Mouse (Mus musculus): ENCODE data around the gene Calml4. TPM values are rescaled to one million over a fixed set of nuclear protein-coding genes. Genes with fewer than 3 reads are reported as not detected.

Gene Calml4
- polyA plus RNA-seq, 1 experiment from 2014 or later = 0.67 TPM

GRCm38 (mm10) chr9:62820829-62821228 is 37.1 kb upstream of the Calml4 start:
- Histone ChIP-seq H3K9me3 (no peaks in the 10 kb centered on the region), H3K27me3 (replicated peaks; ENCODE audit: low read depth, poor library complexity, severe bottlenecking) (no peaks in the 10 kb centered on the region), H3K4me1 (peaks cover 16% of the 10 kb centered on the region), H3K36me3 (replicated peaks) (no peaks in the 10 kb centered on the region), H3K4me3 (no peak overlapping the region), H3K27ac (replicated peaks) (no peak overlapping the region)
- 88% methylated on average over 6 of the region's 6 CpGs for WGBS
- no peak for DNase-seq (ENCODE audit: low spot score)

DNA sequence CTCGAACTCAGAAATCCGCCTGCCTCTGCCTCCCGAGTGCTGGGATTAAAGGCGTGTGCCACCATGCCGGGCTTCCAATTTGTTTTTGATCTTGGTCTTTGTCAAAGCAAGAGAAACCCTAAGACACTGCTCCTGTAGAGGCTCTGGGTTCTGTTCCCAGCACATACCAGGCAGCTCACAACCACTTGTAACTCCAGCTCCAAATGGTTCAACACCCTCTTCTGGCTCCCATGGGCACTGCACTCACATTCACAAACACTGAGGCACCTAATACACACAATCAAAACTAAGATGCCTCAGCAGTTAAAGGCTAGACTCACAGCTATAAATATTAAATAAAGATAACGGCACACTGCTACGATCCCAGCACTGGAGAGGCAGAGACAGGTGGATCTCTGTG is 36.1 kb upstream of the Calml4 start:
- Histone ChIP-seq H3K4me1 (peaks cover 22% of the 10 kb centered on the region), H3K4me3 (no peak overlapping the region), H3K36me3 (replicated peaks) (no peaks in the 10 kb centered on the region), H3K27ac (replicated peaks) (no peak overlapping the region), H3K27me3 (replicated peaks; ENCODE audit: low read depth, poor library complexity, severe bottlenecking) (no peaks in the 10 kb centered on the region), H3K9me3 (no peaks in the 10 kb centered on the region)
- WGBS = 94% methylated on average over 7 of the region's 7 CpGs
- no peak for DNase-seq (ENCODE audit: low spot score)

GRCm38 (mm10) chr9:62825791-62826393 is 32.0 kb upstream of the Calml4 start:
- peak overlapping the region; percentile 21 for H3K4me3 ChIP-seq
- H3K4me1 ChIP-seq = peaks cover 35% of the 10 kb centered on the region

DNA sequence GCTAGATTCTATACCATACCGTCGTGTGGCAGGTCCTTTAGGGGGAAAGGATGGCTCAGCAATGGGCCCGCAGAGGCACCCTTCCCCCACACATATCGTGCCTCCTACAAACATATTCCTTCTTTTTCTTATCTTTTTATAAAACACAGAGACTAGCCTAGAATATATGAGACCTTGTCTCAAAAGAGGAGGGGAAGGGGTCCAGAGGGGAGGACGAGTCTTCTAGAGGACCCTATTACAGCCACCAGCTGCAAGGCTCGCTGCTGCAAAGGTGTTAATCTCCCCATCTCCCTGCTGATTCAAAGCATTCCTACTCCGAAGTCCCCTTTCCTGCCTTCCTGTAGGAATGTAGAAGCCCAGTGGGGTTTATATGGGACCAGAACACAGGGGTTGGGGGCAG is 31.4 kb upstream of the Calml4 start:
- WGBS = 8% methylated on average over 7 of the region's 7 CpGs
- H3K4me3 ChIP-seq = peak overlapping the region; percentile 21
- peak; percentile 21 for DNase-seq (ENCODE audit: low spot score)

More at GRCm38 (mm10) chr9:62825791-62826393, 32.0 kb upstream of the Calml4 start:
- 6% methylated on average over 9 of the region's 9 CpGs for WGBS
- H3K9me3 ChIP-seq = no peaks in the 10 kb centered on the region
- no peaks in the 10 kb centered on the region for H3K36me3 ChIP-seq (replicated peaks)
- peak overlapping the region; percentile 85 for H3K27ac ChIP-seq (replicated peaks)
- H3K27me3 ChIP-seq (replicated peaks; ENCODE audit: low read depth, poor library complexity, severe bottlenecking) = no peaks in the 10 kb centered on the region; the same call in 1 of the 2 replicates
- peak; percentile 64 for DNase-seq (ENCODE audit: low spot score)

GRCm38 (mm10) chr9:62827939-62828652 is 29.8 kb upstream of the Calml4 start:
- Histone ChIP-seq H3K4me3 (peak overlapping the region; percentile 42), H3K27ac (replicated peaks) (peak overlapping the region; percentile 78), H3K4me1 (peaks cover 35% of the 10 kb centered on the region), H3K27me3 (replicated peaks; ENCODE audit: low read depth, poor library complexity, severe bottlenecking) (no peaks in the 10 kb centered on the region; the same call in 1 of the 2 replicates), H3K36me3 (replicated peaks) (no peaks in the 10 kb centered on the region), H3K9me3 (no peaks in the 10 kb centered on the region)
- WGBS = 8% methylated on average over 24 of the region's 24 CpGs
- no peak for DNase-seq (ENCODE audit: low spot score)

More for the DNA sequence above, 31.4 kb upstream of the Calml4 start:
- no peaks in the 10 kb centered on the region for H3K36me3 ChIP-seq (replicated peaks)
- no peaks in the 10 kb centered on the region; the same call in 1 of the 2 replicates for H3K27me3 ChIP-seq (replicated peaks; ENCODE audit: low read depth, poor library complexity, severe bottlenecking)
- H3K9me3 ChIP-seq = no peaks in the 10 kb centered on the region
- H3K27ac ChIP-seq (replicated peaks) = peak overlapping the region; percentile 85
- H3K4me1 ChIP-seq = peaks cover 35% of the 10 kb centered on the region

DNA sequence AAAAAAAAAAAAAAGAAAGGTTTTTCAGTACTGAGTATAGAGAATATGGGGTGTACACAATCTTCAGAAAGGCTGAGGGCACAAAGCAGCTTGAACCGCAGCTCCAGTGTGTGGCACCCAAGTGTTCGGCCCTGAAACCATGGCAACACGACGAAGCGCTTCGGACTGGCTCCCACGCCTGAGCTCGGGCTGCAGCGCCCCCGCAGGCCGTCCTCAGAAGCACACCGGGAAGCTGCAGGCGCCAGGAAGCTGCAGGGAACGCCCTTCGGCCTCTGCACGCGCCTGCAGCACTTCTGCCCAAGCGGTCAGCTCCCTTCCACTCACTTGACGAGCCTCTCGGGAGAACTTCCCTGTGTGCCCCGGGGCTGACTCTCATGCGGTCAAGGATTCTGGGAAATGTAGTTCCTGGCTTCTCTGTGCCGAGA is 29.2 kb upstream of the Calml4 start:
- peaks cover 35% of the 10 kb centered on the region for H3K4me1 ChIP-seq
- under 1% methylated on average over 23 of the region's 23 CpGs for WGBS

DNA sequence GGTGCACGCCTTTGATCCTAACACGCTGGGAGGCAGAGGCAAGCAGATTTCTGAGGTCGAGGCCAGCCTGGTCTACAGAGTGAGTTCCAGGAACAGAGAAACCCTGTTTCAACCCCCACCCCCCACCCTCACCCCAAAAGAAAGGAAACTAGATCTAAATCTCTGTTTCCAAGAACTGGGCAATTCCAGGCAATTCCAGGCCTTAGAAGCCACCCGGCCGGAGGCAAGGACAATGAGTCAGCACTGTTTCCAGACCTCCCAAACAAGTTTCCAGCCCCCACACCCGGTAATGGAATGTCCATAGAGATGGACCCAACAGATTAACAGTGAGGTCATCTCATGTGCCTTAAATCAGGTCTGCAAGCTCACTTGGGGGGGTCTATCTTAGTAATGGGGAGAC is 28.0 kb upstream of the Calml4 start:
- Histone ChIP-seq H3K27me3 (replicated peaks; ENCODE audit: low read depth, poor library complexity, severe bottlenecking) (no peaks in the 10 kb centered on the region; the same call in 1 of the 2 replicates), H3K4me1 (peaks cover 35% of the 10 kb centered on the region), H3K36me3 (replicated peaks) (no peaks in the 10 kb centered on the region), H3K4me3 (no peak overlapping the region), H3K27ac (replicated peaks) (no peak overlapping the region), H3K9me3 (no peaks in the 10 kb centered on the region)
- 79% methylated on average over 6 of the region's 6 CpGs for WGBS
- no peak for DNase-seq (ENCODE audit: low spot score)

More for the DNA sequence above, 29.2 kb upstream of the Calml4 start:
- Histone ChIP-seq H3K9me3 (no peaks in the 10 kb centered on the region), H3K4me3 (peak overlapping the region; percentile 42), H3K27me3 (replicated peaks; ENCODE audit: low read depth, poor library complexity, severe bottlenecking) (no peaks in the 10 kb centered on the region; the same call in 1 of the 2 replicates), H3K27ac (replicated peaks) (peak overlapping the region; percentile 78; the same call in 1 of the 2 replicates), H3K36me3 (replicated peaks) (no peaks in the 10 kb centered on the region)
- DNase-seq (ENCODE audit: low spot score) = peak; percentile 98

DNA sequence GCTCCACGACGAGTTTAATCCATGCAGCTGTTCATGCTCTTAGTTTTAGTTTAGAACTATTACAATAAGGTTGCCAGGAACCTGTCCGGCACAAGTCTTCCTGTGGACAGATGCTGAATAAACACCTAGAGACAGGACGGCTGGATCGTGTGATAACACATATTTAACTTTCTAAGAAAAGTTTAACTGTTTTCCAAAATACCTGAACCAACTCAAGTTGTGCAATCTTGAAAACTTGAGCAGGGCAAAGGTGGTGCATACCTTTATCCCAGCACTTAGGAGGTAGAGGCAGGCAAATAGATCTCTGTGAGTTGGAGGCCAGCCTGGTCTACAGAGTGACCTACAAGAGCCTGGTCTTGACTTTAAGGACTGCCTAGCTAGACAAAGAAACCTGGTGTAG is 23.0 kb upstream of the Calml4 start:
- no peaks in the 10 kb centered on the region for H3K27me3 ChIP-seq (replicated peaks; ENCODE audit: low read depth, poor library complexity, severe bottlenecking)
- no peak for DNase-seq (ENCODE audit: low spot score)
- WGBS = 85% methylated on average over 5 of the region's 5 CpGs
- H3K36me3 ChIP-seq (replicated peaks) = no peaks in the 10 kb centered on the region
- peaks cover 33% of the 10 kb centered on the region for H3K4me1 ChIP-seq
- H3K27ac ChIP-seq (replicated peaks) = no peak overlapping the region
- no peak overlapping the region for H3K4me3 ChIP-seq
- H3K9me3 ChIP-seq = no peaks in the 10 kb centered on the region

- H3K27me3 ChIP-seq (replicated peaks; ENCODE audit: low read depth, poor library complexity, severe bottlenecking) = no peaks in the 10 kb centered on the region
- peaks cover 4% of the 10 kb centered on the region; the same call in 1 of the 2 replicates for H3K36me3 ChIP-seq (replicated peaks)
- H3K4me1 ChIP-seq = peaks cover 43% of the 10 kb centered on the region
- 64% methylated on average over 4 of the region's 4 CpGs for WGBS
- no peaks in the 10 kb centered on the region for H3K9me3 ChIP-seq
- DNase-seq (ENCODE audit: low spot score) = no peak
- no peak overlapping the region for H3K27ac ChIP-seq (replicated peaks)
- no peak overlapping the region for H3K4me3 ChIP-seq
These were observed 22.0 kb upstream of the Calml4 start for GRCm38 (mm10) chr9:62835705-62836446.

GRCm38 (mm10) chr9:62837611-62838010 is 20.3 kb upstream of the Calml4 start:
- peaks cover 46% of the 10 kb centered on the region for H3K4me1 ChIP-seq
- H3K4me3 ChIP-seq = peak overlapping the region; percentile 68; the same call in 1 of the 2 replicates
- H3K27ac ChIP-seq (replicated peaks) = peak overlapping the region; percentile 91
- no peak for DNase-seq (ENCODE audit: low spot score)
- H3K36me3 ChIP-seq (replicated peaks) = peaks cover 8% of the 10 kb centered on the region; the same call in 1 of the 2 replicates
- 49% methylated on average over 3 of the region's 3 CpGs for WGBS
- no peaks in the 10 kb centered on the region for H3K9me3 ChIP-seq
- H3K27me3 ChIP-seq (replicated peaks; ENCODE audit: low read depth, poor library complexity, severe bottlenecking) = no peaks in the 10 kb centered on the region

- H3K27ac ChIP-seq (replicated peaks) = peak overlapping the region; percentile 91
These were observed 19.8 kb upstream of the Calml4 start for GRCm38 (mm10) chr9:62838146-62838505.

GRCm38 (mm10) chr9:62838506-62839171 is 19.2 kb upstream of the Calml4 start, which contains the start of gene Cln6:
Gene Cln6, plus strand, starts transcription at chr9:62838785.
- peak; percentile 89 for DNase-seq (ENCODE audit: low spot score)
- H3K4me3 ChIP-seq = peak within 1 kb of the TSS; percentile 68
- H3K4me1 ChIP-seq = peaks cover 46% of the 10 kb centered on the region
- WGBS = 1% methylated on average over 48 of the region's 48 CpGs
- no peaks in the 10 kb centered on the region for H3K27me3 ChIP-seq (replicated peaks; ENCODE audit: low read depth, poor library complexity, severe bottlenecking)
- peak within 1 kb of the TSS; percentile 91 for H3K27ac ChIP-seq (replicated peaks)
- H3K9me3 ChIP-seq = no peaks in the 10 kb centered on the region
- H3K36me3 ChIP-seq (replicated peaks) = peaks cover 8% of the 10 kb centered on the region; the same call in 1 of the 2 replicates

More at GRCm38 (mm10) chr9:62838146-62838505, 19.8 kb upstream of the Calml4 start:
- Histone ChIP-seq H3K9me3 (no peaks in the 10 kb centered on the region), H3K4me3 (peak overlapping the region; percentile 68), H3K36me3 (replicated peaks) (peaks cover 8% of the 10 kb centered on the region; the same call in 1 of the 2 replicates), H3K27me3 (replicated peaks; ENCODE audit: low read depth, poor library complexity, severe bottlenecking) (no peaks in the 10 kb centered on the region), H3K4me1 (peaks cover 46% of the 10 kb centered on the region)
- 16% methylated on average over 8 of the region's 8 CpGs for WGBS
- DNase-seq (ENCODE audit: low spot score) = no peak

All from embryonic facial prominence, embryonic 10.5 days (tissue).